Mouse (Mus musculus): ENCODE results near the gene Olfr1249. TPM values are rescaled to one million over a fixed set of nuclear protein-coding genes. Genes with fewer than 3 reads are reported as not detected.

The Olfr1249 gene
- not detected in 2 replicates for polyA plus RNA-seq (2012; rRNA removed)

DNA sequence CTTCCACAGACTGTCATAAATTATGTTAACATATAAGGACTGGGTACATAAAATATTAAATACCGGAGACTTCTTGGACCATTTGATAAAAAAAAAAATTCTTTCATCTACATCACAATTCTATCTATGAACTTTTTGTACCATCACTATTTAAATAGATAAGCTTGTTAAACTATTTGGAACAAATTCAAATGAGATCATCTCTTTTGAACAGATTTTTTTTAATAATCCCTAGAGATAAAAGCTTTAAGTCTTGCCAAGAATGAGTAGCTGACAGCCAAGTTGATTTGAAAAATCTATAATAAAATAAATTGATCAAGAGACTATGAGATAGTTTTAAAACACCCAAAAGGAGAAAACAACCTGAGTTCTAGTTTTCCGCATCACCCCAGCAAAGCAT, at the start of gene Olfr1249:
Gene Olfr1249, minus strand, starts transcription at position 101 of the 400 bp plus-strand sequence.

DNA sequence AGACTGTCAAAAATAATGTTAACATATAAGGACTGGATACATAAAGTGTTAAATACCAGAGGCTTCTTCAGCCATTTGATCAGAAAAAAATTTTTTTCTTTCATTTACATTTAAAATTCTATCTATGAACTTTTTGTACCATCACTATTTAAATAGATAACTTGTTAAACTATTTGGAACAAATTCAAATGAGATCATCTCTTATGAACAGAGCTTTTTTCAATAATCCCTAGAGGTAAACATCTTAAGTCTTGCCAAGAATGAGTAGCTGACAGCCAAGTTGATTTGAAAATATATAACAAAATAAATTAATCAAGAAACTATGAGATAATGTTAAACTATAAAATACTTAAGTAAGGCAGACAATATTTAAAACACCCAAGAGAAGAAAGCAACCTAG, 37.1 kb upstream of the Olfr1249 start, which contains the start of gene Olfr1251:
Gene Olfr1251, minus strand, starts transcription at position 101 of the 400 bp plus-strand sequence.

GRCm38 (mm10) chr2:89661367-89661766, 26.6 kb upstream of the Olfr1249 start, which contains the start of gene Olfr1250:
TSS of gene Olfr1250 (minus strand) at chr2:89661467.

GRCm38 (mm10) chr2:89618145-89618544, 16.6 kb downstream of the Olfr1249 start, which contains the start of gene Olfr1248:
TSS of gene Olfr1248 (minus strand) at chr2:89618245.

DNA sequence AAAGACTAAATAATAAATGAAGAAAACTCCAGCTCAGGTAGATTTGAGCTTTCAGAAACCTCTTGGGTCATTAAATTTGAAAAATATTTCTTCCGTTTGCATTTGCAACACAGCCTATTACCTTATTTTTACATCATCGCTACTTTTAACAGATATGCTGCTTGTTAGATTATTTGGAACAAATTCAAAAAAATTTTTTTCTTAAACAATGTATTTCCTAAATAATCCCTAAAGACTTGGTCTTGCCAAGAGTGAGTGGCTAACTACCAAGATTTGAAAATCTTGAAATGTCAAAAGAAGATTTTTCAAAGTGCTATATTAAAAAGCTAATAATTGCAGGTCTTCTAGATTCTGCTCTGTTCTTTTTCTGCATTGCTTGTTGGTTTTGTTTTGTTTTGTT, 20.8 kb downstream of the Olfr1249 start, which contains the start of gene Olfr1247:
Gene Olfr1247, minus strand, starts transcription at position 101 of the 400 bp plus-strand sequence.

GRCm38 (mm10) chr2:89593057-89593456, 41.7 kb downstream of the Olfr1249 start, which contains the start of gene Olfr1246:
TSS of gene Olfr1246 (minus strand) at chr2:89593157.

Other genes starting within 250 kb of the Olfr1249 start
- gene Olfr1238, start 225.3 kb downstream of the Olfr1249 start, polyA plus RNA-seq (2012; rRNA removed) = not detected in 2 replicates
- not detected in 2 replicates for gene Olfr1239, start 214.6 kb downstream of the Olfr1249 start, polyA plus RNA-seq (2012; rRNA removed)
- not detected in 2 replicates for gene Olfr1240, start 192.0 kb downstream of the Olfr1249 start, polyA plus RNA-seq (2012; rRNA removed)
- not detected in 2 replicates for gene Olfr1241, start 147.9 kb downstream of the Olfr1249 start, polyA plus RNA-seq (2012; rRNA removed)
- gene Olfr1242, start 136.6 kb downstream of the Olfr1249 start, polyA plus RNA-seq (2012; rRNA removed) = not detected in 2 replicates
- gene Olfr1243, start 103.5 kb downstream of the Olfr1249 start, polyA plus RNA-seq (2012; rRNA removed) = not detected in 2 replicates
- gene Olfr1245, start 56.5 kb downstream of the Olfr1249 start, polyA plus RNA-seq (2012; rRNA removed) = not detected in 2 replicates
- not detected in 2 replicates for gene Olfr1246, start 41.8 kb downstream of the Olfr1249 start, polyA plus RNA-seq (2012; rRNA removed)
- gene Olfr1247, start 20.9 kb downstream of the Olfr1249 start, polyA plus RNA-seq (2012; rRNA removed) = not detected in 2 replicates
- gene Olfr1248, start 16.7 kb downstream of the Olfr1249 start, polyA plus RNA-seq (2012; rRNA removed) = not detected in 2 replicates
- gene Olfr1250, start 26.5 kb upstream of the Olfr1249 start, polyA plus RNA-seq (2012; rRNA removed) = not detected in 2 replicates
- gene Olfr1251, start 37.0 kb upstream of the Olfr1249 start, polyA plus RNA-seq (2012; rRNA removed) = not detected in 2 replicates
- not detected in 2 replicates for gene Olfr1252, start 90.0 kb upstream of the Olfr1249 start, polyA plus RNA-seq (2012; rRNA removed)
- gene Olfr1253, start 122.1 kb upstream of the Olfr1249 start, polyA plus RNA-seq (2012; rRNA removed) = not detected in 2 replicates
- not detected in 2 replicates for gene Olfr1254, start 158.6 kb upstream of the Olfr1249 start, polyA plus RNA-seq (2012; rRNA removed)
- not detected in 2 replicates for gene Olfr1255, start 177.1 kb upstream of the Olfr1249 start, polyA plus RNA-seq (2012; rRNA removed)
- gene Olfr1256, start 206.6 kb upstream of the Olfr1249 start, polyA plus RNA-seq (2012; rRNA removed) = not detected in 2 replicates
- not detected in 2 replicates for gene Olfr48, start 213.2 kb upstream of the Olfr1249 start, polyA plus RNA-seq (2012; rRNA removed)
- gene Olfr1257, start 243.5 kb upstream of the Olfr1249 start, polyA plus RNA-seq (2012; rRNA removed) = not detected in 2 replicates

Data from colon, adult 2 months (tissue).